Mouse (Mus musculus): Measurements from ENCODE around the gene Pgpep1.

DNA sequence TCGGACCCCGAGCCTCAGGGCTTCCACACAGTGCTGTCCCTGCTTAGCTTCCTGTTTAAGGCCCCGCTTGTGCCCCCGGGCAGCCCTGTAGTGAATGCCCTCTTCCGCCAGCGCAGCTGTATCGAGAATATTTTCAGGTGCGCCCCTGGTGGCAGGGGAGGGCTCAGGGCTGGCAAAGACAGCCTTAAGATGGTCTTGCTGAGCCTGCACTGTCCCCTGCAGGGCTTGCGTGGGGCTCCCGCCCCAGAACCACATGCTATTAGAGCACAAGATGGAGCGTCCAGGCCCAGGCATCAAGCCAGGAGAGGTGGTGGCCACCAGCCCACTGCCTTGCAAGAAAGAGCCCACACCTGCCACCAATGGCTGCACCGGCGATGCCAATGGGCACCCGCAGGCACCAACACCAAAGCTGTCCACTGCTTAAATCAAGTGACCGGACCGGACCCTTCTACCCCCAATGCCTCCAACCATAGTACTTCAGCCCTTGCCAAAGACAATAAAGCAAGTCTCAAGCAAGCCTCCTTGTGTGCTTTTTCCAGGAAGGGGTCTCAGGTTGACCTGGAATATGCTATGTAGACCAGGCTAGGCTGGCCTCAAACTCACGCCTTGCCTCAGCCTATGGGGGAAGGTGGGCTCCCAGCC lies 63.3 kb downstream of the Pgpep1 start:
- TF ChIP-seq HCFC1 (IDR thresholded peaks at IDR 0.05; ENCODE audit: borderline replicate concordance, insufficient read depth, low read length) (no peak), ZNF384 (IDR thresholded peaks at IDR 0.05; ENCODE audit: low read depth, low read length) (no peak), ZC3H11A (IDR thresholded peaks at IDR 0.05; ENCODE audit: borderline replicate concordance, low read depth, low read length) (no peak), MAFK (IDR thresholded peaks at IDR 0.05; ENCODE audit: insufficient read depth, low read depth, low read length) (no peak), CHD2 (IDR thresholded peaks at IDR 0.05; ENCODE audit: low read depth, low read length) (no peak)

Data from ES-E14 (cell line).